Mouse (Mus musculus) forebrain, embryonic 13.5 days (tissue): ENCODE data around the gene Borcs5. TPM values are rescaled to one million over a fixed set of nuclear protein-coding genes. Genes with fewer than 3 reads are reported as not detected.
A peak's percentile ranks its signal among the peaks of the same experiment; 100 is the strongest.

Experiments used
- ATAC-seq: fragments of 200-750 bp; cut with Nextera tagmentation; 2 replicates; pipeline ENCODE4 v1.8.0; 2017
- H3K27ac ChIP-seq: fragments of 300-500 bp; sonication (generic); 2 replicates; pipeline ENCODE4 v1.5.1; 2015; ENCODE audit warnings: inconsistent platforms, mild to moderate bottlenecking, moderate library complexity
- H3K27me3 ChIP-seq: fragments of 300-500 bp; sonication (generic); 2 replicates; pipeline ENCODE4 v1.6.1; 2015; ENCODE audit warnings: mild to moderate bottlenecking, inconsistent platforms
- H3K36me3 ChIP-seq: fragments of 300-500 bp; sonication (generic); 2 replicates; pipeline ENCODE4 v1.6.1; 2015; ENCODE audit warnings: mild to moderate bottlenecking, inconsistent platforms; ENCODE audit not compliant: poor library complexity, severe bottlenecking
- H3K4me1 ChIP-seq: fragments of 300-500 bp; sonication (generic); 2 replicates; pipeline ENCODE4 v1.6.1; 2015; ENCODE audit warnings: inconsistent platforms
- H3K4me2 ChIP-seq: fragments of 300-500 bp; sonication (generic); 2 replicates; pipeline ENCODE4 v1.6.1; 2015; ENCODE audit warnings: inconsistent platforms, mild to moderate bottlenecking, moderate library complexity
- H3K4me3 ChIP-seq: fragments of 300-500 bp; sonication (generic); 2 replicates; pipeline ENCODE4 v1.5.1; 2015; ENCODE audit warnings: mild to moderate bottlenecking, inconsistent platforms
- H3K9ac ChIP-seq: fragments of 300-500 bp; sonication (generic); 2 replicates; pipeline ENCODE4 v1.6.1; 2015; ENCODE audit warnings: mild to moderate bottlenecking, inconsistent platforms
- H3K9me3 ChIP-seq: fragments of 300-500 bp; sonication (generic); replicated peaks from 2 replicates; pipeline ENCODE4 v1.6.1; 2016; ENCODE audit warnings: inconsistent platforms
- WGBS: fragments of 180-500 bp; shearing (Covaris S2); methylation state at CpG from one replicate; pipeline ENCODE4 v1.1.7; 2015; 5-methylcytosine and 5-hydroxymethylcytosine counted together
- polyA plus RNA-seq: library from polyadenylated mRNA; unstranded; fragments of >200 nt; fragmentation: Nextera tagmentation; extraction: Ambion mirVana; gene quantifications from 2 replicates; pipeline ENCODE4 v1.2.1, GENCODE M21; 2015

Borcs5 gene
- polyA plus RNA-seq, 1 experiment from 2014 or later, result 40.2 TPM

- no peaks in the 10 kb centered on the region for H3K9me3 ChIP-seq
Observed at GRCm38 (mm10) chr6:134631947-134632687, 7.2 kb upstream of the Borcs5 start, which contains the start of gene Mansc1. TSS of gene Mansc1 (minus strand) at chr6:134632488.

GRCm38 (mm10) chr6:134632756-134633155 lies 6.6 kb upstream of the Borcs5 start:
- Histone ChIP-seq H3K36me3 (no peaks in the 10 kb centered on the region), H3K4me1 (peaks cover 11% of the 10 kb centered on the region), H3K4me3 (peak overlapping the region; percentile 50), H3K4me2 (peak overlapping the region; percentile 91), H3K9ac (peak overlapping the region; percentile 67), H3K27ac (no peak overlapping the region), H3K9me3 (no peaks in the 10 kb centered on the region), H3K27me3 (peaks cover 10% of the 10 kb centered on the region; the same call in 1 of the 2 replicates)
- no peak for ATAC-seq
- WGBS, result 37% methylated on average over 5 of the region's 5 CpGs

More at GRCm38 (mm10) chr6:134631947-134632687, 7.2 kb upstream of the Borcs5 start, which contains the start of gene Mansc1:
- peak within 1 kb of the TSS; percentile 67 for H3K9ac ChIP-seq
- peaks cover 10% of the 10 kb centered on the region; the same call in 1 of the 2 replicates for H3K27me3 ChIP-seq
- H3K4me1 ChIP-seq, result peaks cover 11% of the 10 kb centered on the region
- no peaks in the 10 kb centered on the region for H3K36me3 ChIP-seq
- H3K27ac ChIP-seq, result no peak within 1 kb of the TSS
- H3K4me3 ChIP-seq, result peak within 1 kb of the TSS; percentile 50
- WGBS, result under 1% methylated on average over 46 of the region's 46 CpGs
- peak; percentile 55 for ATAC-seq
- H3K4me2 ChIP-seq, result peak within 1 kb of the TSS; percentile 91

- Histone ChIP-seq H3K27me3 (peaks cover 10% of the 10 kb centered on the region; the same call in 1 of the 2 replicates), H3K4me1 (peaks cover 11% of the 10 kb centered on the region), H3K9me3 (no peaks in the 10 kb centered on the region), H3K36me3 (no peaks in the 10 kb centered on the region), H3K9ac (no peak overlapping the region), H3K27ac (no peak overlapping the region), H3K4me3 (no peak overlapping the region), H3K4me2 (no peak overlapping the region)
- WGBS, result 86% methylated on average over 8 of the region's 8 CpGs
- ATAC-seq, result no peak
Observed at GRCm38 (mm10) chr6:134633553-134633952, 5.8 kb upstream of the Borcs5 start.

GRCm38 (mm10) chr6:134636476-134636875 lies 2.8 kb upstream of the Borcs5 start:
- Histone ChIP-seq H3K27ac (no peak overlapping the region), H3K27me3 (peaks cover 8% of the 10 kb centered on the region; the same call in 1 of the 2 replicates), H3K9me3 (no peaks in the 10 kb centered on the region), H3K36me3 (no peaks in the 10 kb centered on the region), H3K4me1 (peaks cover 13% of the 10 kb centered on the region), H3K4me2 (no peak overlapping the region), H3K4me3 (no peak overlapping the region), H3K9ac (no peak overlapping the region)
- ATAC-seq, result no peak
- 52% methylated on average over 4 of the region's 4 CpGs for WGBS

GRCm38 (mm10) chr6:134639900-134640299 lies 590 bp downstream of the Borcs5 start:
- WGBS, result 95% methylated on average over 1 of the region's 1 CpGs
- no peak for ATAC-seq
- Histone ChIP-seq H3K4me3 (no peak overlapping the region), H3K9ac (no peak overlapping the region), H3K27me3 (no peaks in the 10 kb centered on the region), H3K4me2 (no peak overlapping the region), H3K36me3 (peaks cover 4% of the 10 kb centered on the region), H3K27ac (no peak overlapping the region), H3K4me1 (peaks cover 11% of the 10 kb centered on the region; the same call in 1 of the 2 replicates), H3K9me3 (no peaks in the 10 kb centered on the region)

- Histone ChIP-seq H3K36me3 (peaks cover 13% of the 10 kb centered on the region), H3K4me2 (peak overlapping the region; percentile 69), H3K9me3 (no peaks in the 10 kb centered on the region), H3K4me1 (peaks cover 11% of the 10 kb centered on the region; the same call in 1 of the 2 replicates), H3K4me3 (peak overlapping the region; percentile 86), H3K9ac (peak overlapping the region; percentile 92), H3K27me3 (no peaks in the 10 kb centered on the region), H3K27ac (peak overlapping the region; percentile 76)
- ATAC-seq, result peak; percentile 100
- 2% methylated on average over 55 of the region's 65 CpGs for WGBS
Observed at GRCm38 (mm10) chr6:134640485-134641475, 1.5 kb downstream of the Borcs5 start.

GRCm38 (mm10) chr6:134641738-134642446 lies 2.6 kb downstream of the Borcs5 start:
- WGBS, result 74% methylated on average over 9 of the region's 9 CpGs
- peak overlapping the region; percentile 69 for H3K4me2 ChIP-seq
- peaks cover 18% of the 10 kb centered on the region for H3K36me3 ChIP-seq
- no peak for ATAC-seq
- H3K4me1 ChIP-seq, result peaks cover 12% of the 10 kb centered on the region
- H3K27ac ChIP-seq, result no peak overlapping the region
- no peaks in the 10 kb centered on the region for H3K27me3 ChIP-seq
- H3K9ac ChIP-seq, result no peak overlapping the region
- peak overlapping the region; percentile 86 for H3K4me3 ChIP-seq
- H3K9me3 ChIP-seq, result no peaks in the 10 kb centered on the region

- Histone ChIP-seq H3K36me3 (peaks cover 18% of the 10 kb centered on the region), H3K4me2 (no peak overlapping the region), H3K9ac (no peak overlapping the region), H3K9me3 (no peaks in the 10 kb centered on the region), H3K27ac (no peak overlapping the region), H3K4me3 (no peak overlapping the region), H3K27me3 (no peaks in the 10 kb centered on the region), H3K4me1 (peaks cover 24% of the 10 kb centered on the region)
- WGBS, result 88% methylated on average over 5 of the region's 5 CpGs
- ATAC-seq, result no peak
Observed at GRCm38 (mm10) chr6:134643296-134643695, 4.0 kb downstream of the Borcs5 start.

GRCm38 (mm10) chr6:134646835-134647234 lies 7.5 kb downstream of the Borcs5 start:
- WGBS, result 93% methylated on average over 6 of the region's 6 CpGs
- H3K4me3 ChIP-seq, result no peak overlapping the region
- ATAC-seq, result no peak

GRCm38 (mm10) chr6:134647621-134648020 lies 8.3 kb downstream of the Borcs5 start:
- no peaks in the 10 kb centered on the region for H3K27me3 ChIP-seq
- H3K4me3 ChIP-seq, result no peak overlapping the region
- H3K36me3 ChIP-seq, result peaks cover 18% of the 10 kb centered on the region
- H3K9me3 ChIP-seq, result no peaks in the 10 kb centered on the region
- 0 out of 2 replicates have a peak overlapping the region, but pooled peaks have one; percentile 3 for H3K27ac ChIP-seq
- WGBS, result 5% methylated on average over 5 of the region's 5 CpGs
- peak; percentile 83; the same call in 1 of the 2 replicates for ATAC-seq
- no peak overlapping the region; the same call in 1 of the 2 replicates for H3K9ac ChIP-seq
- H3K4me1 ChIP-seq, result peaks cover 22% of the 10 kb centered on the region
- 0 out of 2 replicates have a peak overlapping the region, but pooled peaks have one; percentile 2 for H3K4me2 ChIP-seq

More at GRCm38 (mm10) chr6:134646835-134647234, 7.5 kb downstream of the Borcs5 start:
- H3K9me3 ChIP-seq, result no peaks in the 10 kb centered on the region
- no peak overlapping the region for H3K9ac ChIP-seq
- H3K4me1 ChIP-seq, result peaks cover 27% of the 10 kb centered on the region
- H3K36me3 ChIP-seq, result peaks cover 18% of the 10 kb centered on the region
- no peaks in the 10 kb centered on the region for H3K27me3 ChIP-seq
- H3K4me2 ChIP-seq, result no peak overlapping the region
- no peak overlapping the region for H3K27ac ChIP-seq

- H3K9me3 ChIP-seq, result no peaks in the 10 kb centered on the region
- peak overlapping the region; percentile 26; the same call in 1 of the 2 replicates for H3K9ac ChIP-seq
- H3K27ac ChIP-seq, result peak overlapping the region; percentile 51; the same call in 1 of the 2 replicates
- 24% methylated on average over 5 of the region's 5 CpGs for WGBS
- H3K4me3 ChIP-seq, result no peak overlapping the region
- H3K4me2 ChIP-seq, result peak overlapping the region; percentile 22; the same call in 1 of the 2 replicates
- H3K27me3 ChIP-seq, result no peaks in the 10 kb centered on the region
- H3K4me1 ChIP-seq, result peaks cover 22% of the 10 kb centered on the region
- ATAC-seq, result 0 out of 2 replicates have a peak, but pooled peaks have one; percentile 60
- H3K36me3 ChIP-seq, result peaks cover 18% of the 10 kb centered on the region
Observed at GRCm38 (mm10) chr6:134648356-134648755, 9.0 kb downstream of the Borcs5 start.
